Mouse (Mus musculus) ovary, adult 18-20 months (tissue): ENCODE data around the gene Dhdh.
"Not testable (repeated sequence)": the region's sequence is repeated elsewhere in the genome, so short reads cannot be mapped to it uniquely, and the experiment has no call there.

ENCODE experiments used
- DNase-seq: peaks from one replicate; pipeline ENCODE4 v3.0.0; 2022; ENCODE audit warnings: low spot score, mixed read lengths

Dhdh gene

GRCm38 (mm10) chr7:45509912-45510787, 21.5 kb upstream of the Dhdh start, which contains the start of gene Nucb1:
Gene Nucb1 (minus strand): TSS chr7:45510406.
- peak; percentile 84 for DNase-seq

- DNase-seq = no peak
These were observed 20.7 kb upstream of the Dhdh start for GRCm38 (mm10) chr7:45509181-45509882.

- no peak for DNase-seq
These were observed 20.0 kb upstream of the Dhdh start for GRCm38 (mm10) chr7:45508561-45508960.

GRCm38 (mm10) chr7:45507583-45507982, 19.0 kb upstream of the Dhdh start:
- DNase-seq = no peak

- no peak for DNase-seq
These were observed 9.8 kb upstream of the Dhdh start for GRCm38 (mm10) chr7:45498427-45498826.

- no peak for DNase-seq
These were observed 5.9 kb upstream of the Dhdh start for GRCm38 (mm10) chr7:45494548-45494947.

DNA sequence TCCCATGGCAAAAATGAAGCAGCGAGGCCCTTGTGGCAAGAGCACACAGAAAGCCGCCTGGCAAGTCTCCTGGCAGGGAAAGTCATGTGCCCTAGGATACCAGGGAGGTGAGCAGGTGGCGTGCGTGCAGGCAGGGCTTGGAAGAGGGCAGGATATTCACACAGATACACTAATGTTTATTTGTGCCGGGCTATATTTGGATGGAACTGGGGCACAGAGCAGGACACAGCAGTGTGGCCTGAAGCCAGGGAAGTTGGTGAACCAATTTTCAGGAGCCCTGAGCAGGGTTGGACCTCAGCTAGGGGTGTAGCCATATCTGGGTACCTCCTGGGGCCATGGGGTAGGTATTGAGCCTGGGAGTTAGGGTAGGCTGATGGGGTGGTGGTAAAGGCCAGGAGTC, 4.3 kb upstream of the Dhdh start:
- DNase-seq = no peak

GRCm38 (mm10) chr7:45492225-45492844, 3.7 kb upstream of the Dhdh start:
- DNase-seq = no peak

GRCm38 (mm10) chr7:45491264-45491663, 2.7 kb upstream of the Dhdh start:
- DNase-seq = peak; percentile 40

- DNase-seq = no peak
These were observed 2.2 kb upstream of the Dhdh start for GRCm38 (mm10) chr7:45490822-45491221.

DNA sequence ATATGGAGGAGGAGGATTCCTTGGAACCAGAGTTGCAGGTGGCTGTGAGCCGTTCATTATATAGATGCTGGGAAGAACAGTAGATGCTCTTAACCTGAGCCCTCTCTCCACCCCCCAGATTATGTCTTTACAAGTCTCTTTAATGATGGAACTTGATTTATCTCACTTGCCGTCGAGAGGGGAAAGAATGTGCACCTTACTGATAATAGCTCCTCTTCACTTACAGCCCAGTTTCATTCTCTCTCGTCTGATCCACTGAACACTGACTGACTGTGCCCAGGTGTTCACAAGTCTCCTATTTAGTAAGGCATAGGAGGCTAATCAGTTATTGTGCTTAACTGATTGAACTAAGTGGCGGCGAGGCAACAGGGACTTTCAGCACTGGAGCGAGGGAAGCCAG, 973 bp upstream of the Dhdh start:
- DNase-seq = no peak

GRCm38 (mm10) chr7:45487861-45488292, 728 bp downstream of the Dhdh start:
- DNase-seq = no peak

DNA sequence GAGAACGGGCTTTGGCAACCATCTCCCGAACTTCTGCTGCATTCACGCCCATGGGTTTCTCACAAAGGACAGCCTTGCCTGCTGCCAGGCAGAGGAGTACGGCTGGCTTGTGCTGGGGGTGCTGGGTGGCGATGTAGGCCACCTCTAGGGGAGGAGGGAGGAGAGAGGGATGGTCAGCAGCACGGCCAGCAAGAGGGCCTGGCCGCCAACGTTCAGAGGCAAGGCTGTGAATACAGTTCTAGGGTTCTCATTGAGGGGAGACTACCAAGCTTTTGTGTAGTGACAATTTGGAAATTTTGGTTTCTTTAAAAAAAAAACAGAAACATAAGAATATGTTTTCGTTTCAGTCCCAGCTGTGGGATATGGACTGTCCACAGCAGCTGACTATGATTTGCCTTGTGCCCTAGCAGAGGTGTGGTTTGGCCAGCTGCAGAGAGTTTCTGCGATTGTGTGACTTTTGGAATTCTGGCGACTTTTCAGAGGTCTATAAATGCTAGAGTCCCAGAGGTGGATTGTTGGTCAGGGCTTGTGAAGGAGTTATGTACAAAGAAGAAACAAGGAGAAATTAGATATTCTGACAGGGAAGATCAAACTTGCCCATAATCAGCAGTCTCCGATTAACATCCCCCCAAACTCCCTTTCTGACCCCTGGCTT, 1.7 kb downstream of the Dhdh start, which contains the start of gene Gm45808:
TSS of gene Gm45808 (minus strand) at position 51 of the 655 bp plus-strand sequence.
- DNase-seq = no peak

DNA sequence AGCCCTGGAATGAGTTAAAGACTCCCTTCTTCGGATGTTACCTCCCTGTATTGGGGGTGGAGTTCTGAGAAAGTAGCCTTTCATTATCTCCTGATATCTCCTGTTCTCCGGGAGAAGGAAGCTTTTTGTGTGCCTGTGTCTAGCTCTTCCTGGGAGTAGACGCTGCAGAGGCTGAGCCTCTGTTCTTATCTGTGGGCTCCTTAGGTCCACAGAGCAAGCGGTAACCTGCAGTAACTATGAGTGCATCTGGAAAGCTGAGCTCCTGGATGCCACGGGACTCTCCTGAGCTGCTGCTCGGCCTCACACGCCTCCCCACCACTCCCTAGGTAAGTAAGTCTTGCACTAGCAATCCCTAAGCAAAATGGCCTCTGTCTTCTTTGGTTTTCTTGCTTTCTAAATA, 2.4 kb downstream of the Dhdh start:
- DNase-seq = no peak

- DNase-seq = not testable (repeated sequence)
These were observed 3.6 kb downstream of the Dhdh start for GRCm38 (mm10) chr7:45484985-45485384.

GRCm38 (mm10) chr7:45482166-45482565, 6.4 kb downstream of the Dhdh start:
- no peak for DNase-seq

GRCm38 (mm10) chr7:45481374-45481927, 7.2 kb downstream of the Dhdh start, which contains the start of gene Tulp2:
Gene Tulp2 (plus strand): TSS chr7:45481877.
- DNase-seq = no peak

DNA sequence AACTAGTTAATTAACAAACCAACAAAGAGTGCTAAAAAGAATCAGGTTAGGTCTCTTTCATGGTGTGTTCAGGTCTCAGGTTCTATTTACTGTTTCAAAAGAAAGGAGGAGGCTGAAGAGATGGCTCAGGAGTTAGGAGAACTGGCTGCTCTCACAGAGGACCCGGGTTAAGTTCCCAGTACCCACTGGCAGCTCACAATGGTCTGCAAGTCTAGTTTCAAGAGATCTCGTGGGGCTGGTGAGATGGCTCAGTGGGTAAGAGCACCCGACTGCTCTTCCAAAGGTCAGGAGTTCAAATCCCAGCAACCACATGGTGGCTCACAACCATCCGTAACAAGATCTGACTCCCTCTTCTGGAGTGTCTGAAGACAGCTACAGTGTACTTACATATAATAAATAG, 8.3 kb downstream of the Dhdh start:
- not testable (repeated sequence) for DNase-seq

GRCm38 (mm10) chr7:45478774-45479173, 9.8 kb downstream of the Dhdh start:
- DNase-seq = no peak

DNA sequence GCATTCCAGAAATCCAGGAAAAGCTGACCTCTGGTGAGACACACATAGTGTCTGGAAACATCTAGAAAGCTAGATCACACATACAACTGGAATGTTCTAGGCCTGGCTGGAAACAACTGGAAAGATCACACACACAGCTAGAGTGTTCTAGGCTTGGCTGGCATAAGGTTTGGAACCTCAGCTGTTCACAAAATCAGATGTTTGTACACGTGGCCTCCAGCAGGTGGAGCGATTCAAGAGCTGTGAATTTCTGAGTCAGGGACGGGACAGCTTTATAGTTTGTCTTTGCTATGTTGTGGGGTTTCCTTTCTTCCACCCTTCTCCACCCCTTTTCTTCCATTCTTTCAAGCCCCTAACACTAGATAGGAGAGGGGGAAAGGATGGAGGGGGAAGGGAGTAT, 11.6 kb downstream of the Dhdh start:
- no peak for DNase-seq

- no peak for DNase-seq
These were observed 12.2 kb downstream of the Dhdh start for GRCm38 (mm10) chr7:45476453-45476852.
